Mouse (Mus musculus): ENCODE data around the gene Gm5089.

Gene Gm5089

GRCm38 (mm10) chr14:122386281-122387130, 64.4 kb downstream of the Gm5089 start:
- DNase-seq (ENCODE audit: low read depth, low spot score): no peak

DNA sequence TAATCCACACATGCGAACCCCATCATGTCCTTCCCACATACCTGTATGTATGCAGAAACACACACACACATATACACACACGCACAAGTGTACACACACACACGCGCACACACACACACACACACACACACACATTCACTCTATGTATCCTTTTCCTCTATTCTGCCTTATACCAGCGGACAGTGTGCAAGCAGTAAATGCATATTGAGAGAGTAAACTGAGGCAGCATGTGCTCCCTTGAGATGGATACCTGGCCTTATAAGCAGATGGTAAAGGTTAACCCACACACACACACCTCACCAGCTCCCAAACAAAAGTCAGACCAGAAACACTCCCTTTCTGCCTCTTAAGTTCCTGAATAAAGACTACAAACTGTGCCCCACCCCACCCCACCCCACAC, 65.2 kb downstream of the Gm5089 start:
- no peak for DNase-seq (ENCODE audit: low read depth, low spot score)

- DNase-seq (ENCODE audit: low read depth, low spot score): no peak
Measured at GRCm38 (mm10) chr14:122385238-122385534, 65.7 kb downstream of the Gm5089 start.

All from CD4-positive, CD25-positive, alpha-beta regulatory T cell, adult 2 months (primary cell).